Mouse (Mus musculus) heart, embryonic 12.5 days (tissue): ENCODE measurements around the gene Sfxn1. TPM values are rescaled to one million over a fixed set of nuclear protein-coding genes. Genes with fewer than 3 reads are reported as not detected.

Source experiments
- ATAC-seq: fragments of 200-750 bp; cut with Nextera tagmentation; 2 replicates; pipeline ENCODE4 v1.8.0; 2017; ENCODE audit warnings: moderate TSS enrichment, moderate library complexity; ENCODE audit not compliant: insufficient number of reproducible peaks, low FRiP score
- H3K27ac ChIP-seq: fragments of 300-500 bp; sonication (generic); 2 replicates; pipeline ENCODE4 v1.5.1; 2016; ENCODE audit warnings: mild to moderate bottlenecking, moderate library complexity; ENCODE audit not compliant: poor library complexity, severe bottlenecking
- H3K27me3 ChIP-seq: fragments of 300-500 bp; sonication (generic); replicated peaks from 2 replicates; pipeline ENCODE4 v1.6.1; 2016; ENCODE audit warnings: mild to moderate bottlenecking, moderate library complexity
- H3K36me3 ChIP-seq: fragments of 300-500 bp; sonication (generic); 2 replicates; pipeline ENCODE4 v1.6.1; 2016; ENCODE audit warnings: mild to moderate bottlenecking, moderate library complexity
- H3K4me1 ChIP-seq: fragments of 300-500 bp; sonication (generic); replicated peaks from 2 replicates; pipeline ENCODE4 v1.6.1; 2016; ENCODE audit warnings: mild to moderate bottlenecking
- H3K4me2 ChIP-seq: fragments of 300-500 bp; sonication (generic); 2 replicates; pipeline ENCODE4 v1.6.1; 2016; ENCODE audit warnings: mild to moderate bottlenecking, moderate library complexity
- H3K4me3 ChIP-seq: fragments of 300-500 bp; sonication (generic); 2 replicates; pipeline ENCODE4 v1.5.1; 2016; ENCODE audit warnings: mild to moderate bottlenecking
- H3K9ac ChIP-seq: fragments of 300-500 bp; sonication (generic); 2 replicates; pipeline ENCODE4 v1.6.1; 2016; ENCODE audit warnings: mild to moderate bottlenecking, moderate library complexity
- H3K9me3 ChIP-seq: fragments of 300-500 bp; sonication (generic); replicated peaks from 2 replicates; pipeline ENCODE4 v1.6.1; 2016; ENCODE audit warnings: mild to moderate bottlenecking, moderate library complexity
- WGBS: fragments of 180-500 bp; shearing (Covaris S2); methylation state at CpG from one replicate; pipeline ENCODE4 v1.1.7; 2016; 5-methylcytosine and 5-hydroxymethylcytosine counted together
- polyA plus RNA-seq: library from polyadenylated mRNA; unstranded; fragments of >200 nt; fragmentation: Nextera tagmentation; extraction: Ambion mirVana; gene quantifications from 2 replicates; pipeline ENCODE4 v1.2.1, GENCODE M21; 2016

Gene Sfxn1
- polyA plus RNA-seq, 1 experiment from 2014 or later, result 26.4 TPM

- Histone ChIP-seq H3K9me3 (no peaks in the 10 kb centered on the region), H3K9ac (no peak overlapping the region), H3K4me1 (peaks cover 60% of the 10 kb centered on the region), H3K27ac (no peak overlapping the region), H3K4me3 (no peak overlapping the region), H3K36me3 (no peaks in the 10 kb centered on the region), H3K4me2 (no peak overlapping the region), H3K27me3 (no peaks in the 10 kb centered on the region)
- no peak for ATAC-seq
- WGBS, result 57% methylated on average over 11 of the region's 11 CpGs
These were observed 6.0 kb downstream of the Sfxn1 start for GRCm38 (mm10) chr13:54077470-54078174.

- Histone ChIP-seq H3K36me3 (peaks cover under 1% of the 10 kb centered on the region; the same call in 1 of the 2 replicates), H3K27me3 (no peaks in the 10 kb centered on the region), H3K4me3 (no peak overlapping the region), H3K4me2 (no peak overlapping the region), H3K4me1 (peaks cover 66% of the 10 kb centered on the region), H3K9me3 (no peaks in the 10 kb centered on the region), H3K27ac (no peak overlapping the region), H3K9ac (no peak overlapping the region)
- ATAC-seq, result no peak
- 67% methylated on average over 12 of the region's 12 CpGs for WGBS
These were observed 8.4 kb downstream of the Sfxn1 start for GRCm38 (mm10) chr13:54079782-54080759.

- ATAC-seq, result no peak
- H3K9me3 ChIP-seq, result no peaks in the 10 kb centered on the region
- WGBS, result 94% methylated on average over 1 of the region's 1 CpGs
- H3K27ac ChIP-seq, result no peak overlapping the region
- H3K9ac ChIP-seq, result no peak overlapping the region
- H3K4me2 ChIP-seq, result no peak overlapping the region
- H3K4me1 ChIP-seq, result peaks cover 64% of the 10 kb centered on the region
- H3K4me3 ChIP-seq, result no peak overlapping the region
- H3K27me3 ChIP-seq, result no peaks in the 10 kb centered on the region
- peaks cover 8% of the 10 kb centered on the region for H3K36me3 ChIP-seq
These were observed 9.1 kb downstream of the Sfxn1 start for GRCm38 (mm10) chr13:54080785-54081184.

GRCm38 (mm10) chr13:54082946-54083345 is 11.3 kb downstream of the Sfxn1 start:
- Histone ChIP-seq H3K4me2 (no peak overlapping the region), H3K4me3 (no peak overlapping the region), H3K27me3 (no peaks in the 10 kb centered on the region), H3K4me1 (peaks cover 48% of the 10 kb centered on the region), H3K9me3 (no peaks in the 10 kb centered on the region), H3K36me3 (peaks cover 27% of the 10 kb centered on the region), H3K9ac (no peak overlapping the region), H3K27ac (no peak overlapping the region)
- WGBS, result 25% methylated on average over 5 of the region's 5 CpGs
- no peak for ATAC-seq

GRCm38 (mm10) chr13:54084178-54084577 is 12.5 kb downstream of the Sfxn1 start:
- no peaks in the 10 kb centered on the region for H3K9me3 ChIP-seq
- no peak for ATAC-seq
- no peaks in the 10 kb centered on the region for H3K27me3 ChIP-seq
- H3K4me3 ChIP-seq, result no peak overlapping the region
- 82% methylated on average over 4 of the region's 4 CpGs for WGBS
- no peak overlapping the region for H3K27ac ChIP-seq
- peaks cover 38% of the 10 kb centered on the region for H3K4me1 ChIP-seq
- no peak overlapping the region for H3K9ac ChIP-seq
- peaks cover 40% of the 10 kb centered on the region for H3K36me3 ChIP-seq
- no peak overlapping the region for H3K4me2 ChIP-seq

GRCm38 (mm10) chr13:54084826-54085225 is 13.2 kb downstream of the Sfxn1 start:
- H3K27ac ChIP-seq, result no peak overlapping the region
- H3K36me3 ChIP-seq, result peaks cover 46% of the 10 kb centered on the region
- H3K4me2 ChIP-seq, result no peak overlapping the region
- no peak for ATAC-seq
- peaks cover 2% of the 10 kb centered on the region; the same call in 1 of the 2 replicates for H3K9me3 ChIP-seq
- H3K4me3 ChIP-seq, result no peak overlapping the region
- H3K9ac ChIP-seq, result no peak overlapping the region
- H3K4me1 ChIP-seq, result peaks cover 34% of the 10 kb centered on the region
- WGBS, result 84% methylated on average over 5 of the region's 5 CpGs
- no peaks in the 10 kb centered on the region for H3K27me3 ChIP-seq

- Histone ChIP-seq H3K9ac (no peak overlapping the region), H3K27ac (no peak overlapping the region), H3K27me3 (no peaks in the 10 kb centered on the region), H3K36me3 (peaks cover 48% of the 10 kb centered on the region), H3K4me2 (no peak overlapping the region), H3K4me3 (no peak overlapping the region), H3K9me3 (peaks cover 3% of the 10 kb centered on the region; the same call in 1 of the 2 replicates), H3K4me1 (peaks cover 29% of the 10 kb centered on the region)
- no peak for ATAC-seq
- 91% methylated on average over 18 of the region's 18 CpGs for WGBS
These were observed 13.6 kb downstream of the Sfxn1 start for GRCm38 (mm10) chr13:54085266-54085665.

GRCm38 (mm10) chr13:54091719-54092118 is 20.1 kb downstream of the Sfxn1 start:
- Histone ChIP-seq H3K4me1 (peaks cover 6% of the 10 kb centered on the region; the same call in 1 of the 2 replicates), H3K27me3 (no peaks in the 10 kb centered on the region), H3K9ac (no peak overlapping the region), H3K4me3 (no peak overlapping the region), H3K9me3 (peaks cover 3% of the 10 kb centered on the region; the same call in 1 of the 2 replicates), H3K36me3 (peaks cover 83% of the 10 kb centered on the region), H3K27ac (no peak overlapping the region), H3K4me2 (no peak overlapping the region)
- 62% methylated on average over 6 of the region's 6 CpGs for WGBS
- ATAC-seq, result no peak

GRCm38 (mm10) chr13:54094349-54094748 is 22.7 kb downstream of the Sfxn1 start:
- no peaks in the 10 kb centered on the region for H3K27me3 ChIP-seq

GRCm38 (mm10) chr13:54094963-54095362 is 23.3 kb downstream of the Sfxn1 start:
- ATAC-seq, result no peak
- Histone ChIP-seq H3K4me1 (peaks cover 6% of the 10 kb centered on the region; the same call in 1 of the 2 replicates), H3K36me3 (peaks cover 72% of the 10 kb centered on the region), H3K9me3 (no peaks in the 10 kb centered on the region), H3K27me3 (no peaks in the 10 kb centered on the region), H3K9ac (no peak overlapping the region), H3K4me2 (no peak overlapping the region), H3K4me3 (no peak overlapping the region), H3K27ac (no peak overlapping the region)
- WGBS, result 59% methylated on average over 6 of the region's 6 CpGs

More at GRCm38 (mm10) chr13:54094349-54094748, 22.7 kb downstream of the Sfxn1 start:
- peaks cover 6% of the 10 kb centered on the region; the same call in 1 of the 2 replicates for H3K4me1 ChIP-seq
- H3K4me2 ChIP-seq, result no peak overlapping the region
- 89% methylated on average over 4 of the region's 4 CpGs for WGBS
- H3K9ac ChIP-seq, result no peak overlapping the region
- no peak overlapping the region for H3K27ac ChIP-seq
- peaks cover 77% of the 10 kb centered on the region for H3K36me3 ChIP-seq
- H3K4me3 ChIP-seq, result no peak overlapping the region
- no peak for ATAC-seq
- H3K9me3 ChIP-seq, result peaks cover 3% of the 10 kb centered on the region; the same call in 1 of the 2 replicates

GRCm38 (mm10) chr13:54095721-54096120 is 24.1 kb downstream of the Sfxn1 start:
- Histone ChIP-seq H3K27me3 (no peaks in the 10 kb centered on the region), H3K4me1 (peaks cover 10% of the 10 kb centered on the region), H3K36me3 (peaks cover 76% of the 10 kb centered on the region), H3K9ac (no peak overlapping the region), H3K4me3 (no peak overlapping the region), H3K4me2 (no peak overlapping the region), H3K27ac (no peak overlapping the region), H3K9me3 (no peaks in the 10 kb centered on the region)
- no peak for ATAC-seq
- WGBS, result 62% methylated on average over 8 of the region's 8 CpGs
